Mouse (Mus musculus): ENCODE results near the gene Fgf15.

- TF ChIP-seq POLR2A (IDR thresholded peaks at IDR 0.05; ENCODE audit: insufficient read length, low read depth) (no peak), CEBPB (IDR thresholded peaks at IDR 0.05; ENCODE audit: insufficient read depth, poor library complexity, severe bottlenecking) (no peak), POLR2AphosphoS2 (IDR thresholded peaks at IDR 0.05; ENCODE audit: insufficient read length, low read depth) (no peak)
Measured at GRCm38 (mm10) chr7:144873160-144873559, 23.2 kb upstream of the Fgf15 start.
